Mouse (Mus musculus): ENCODE results near the gene Pard6b.

Gene Pard6b

GRCm38 (mm10) chr2:168127767-168128166, 47.0 kb downstream of the Pard6b start:
- DNase-seq (ENCODE audit: low read depth, low spot score): no peak

DNA sequence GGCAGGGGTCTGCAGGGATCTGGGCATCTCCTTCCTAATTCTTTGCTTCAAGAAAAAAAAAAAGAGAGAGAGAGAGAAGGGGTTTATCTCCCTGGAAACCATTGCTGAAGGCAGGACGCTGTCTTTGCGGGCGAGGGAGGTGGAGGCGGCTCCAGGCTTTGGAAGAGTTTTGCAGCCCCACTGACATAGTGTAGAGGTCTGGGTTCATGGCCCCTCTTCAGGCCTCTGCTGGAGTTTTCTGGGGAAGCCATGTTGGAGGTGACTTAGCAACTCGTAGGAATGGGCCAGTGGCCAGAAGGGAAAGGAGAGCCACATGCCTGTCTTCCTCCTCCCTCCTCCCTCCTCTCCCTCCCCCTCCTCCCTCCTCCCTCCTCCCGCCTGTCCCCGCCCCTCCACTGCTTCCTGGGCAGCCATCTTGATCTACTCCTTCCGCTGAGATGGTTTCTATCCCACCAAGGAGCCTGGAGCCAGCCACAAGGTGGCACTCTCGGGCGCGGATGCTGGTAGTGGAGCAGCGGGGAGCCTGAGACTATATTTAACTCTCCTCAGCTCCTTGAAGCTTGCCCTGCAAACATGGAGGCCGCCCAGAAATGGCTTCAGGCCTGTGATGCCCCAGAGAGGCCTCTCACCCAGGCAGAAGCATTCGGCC, 47.5 kb downstream of the Pard6b start:
- DNase-seq (ENCODE audit: low read depth, low spot score): peak; percentile 84

DNA sequence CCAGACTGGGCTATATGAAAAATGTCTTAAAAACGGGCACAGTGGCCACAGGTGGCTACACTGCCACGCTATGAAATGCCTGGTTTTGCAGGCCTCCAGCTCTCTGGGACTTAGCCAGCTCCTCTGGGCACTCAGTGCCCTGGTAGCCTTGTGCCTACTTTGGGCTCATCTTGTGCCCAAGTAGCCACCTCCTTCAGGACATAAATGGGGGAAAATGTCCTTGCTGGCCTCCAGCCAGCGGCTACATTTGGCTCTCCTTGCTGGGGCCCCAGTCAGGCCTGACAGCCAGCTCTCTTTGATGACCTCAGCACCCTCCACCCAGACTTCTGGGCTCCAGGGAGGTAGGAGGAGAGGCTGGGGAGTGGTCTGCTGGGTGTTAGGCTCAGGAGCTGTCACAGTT, 49.2 kb downstream of the Pard6b start:
- DNase-seq (ENCODE audit: low read depth, low spot score): no peak

DNA sequence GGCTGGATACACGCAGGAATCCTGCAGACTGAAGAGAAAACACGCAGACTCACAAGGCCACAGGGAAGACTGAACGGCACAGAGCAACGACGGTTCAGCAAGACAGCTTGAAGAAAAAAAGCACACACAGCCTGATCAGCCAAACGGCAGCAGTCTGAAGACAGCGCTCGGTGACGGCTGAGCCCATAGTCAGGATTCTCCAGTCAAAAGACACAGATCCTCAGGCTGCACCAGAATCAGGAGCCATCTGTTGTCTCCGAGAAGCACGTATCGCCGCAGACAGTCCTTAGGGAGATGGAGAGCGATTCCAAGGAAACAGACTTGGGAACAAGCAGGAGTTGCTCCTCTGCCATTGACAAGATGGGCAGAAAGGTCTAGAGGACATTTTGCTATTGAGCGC, 56.4 kb downstream of the Pard6b start:
- DNase-seq (ENCODE audit: low read depth, low spot score): no peak

DNA sequence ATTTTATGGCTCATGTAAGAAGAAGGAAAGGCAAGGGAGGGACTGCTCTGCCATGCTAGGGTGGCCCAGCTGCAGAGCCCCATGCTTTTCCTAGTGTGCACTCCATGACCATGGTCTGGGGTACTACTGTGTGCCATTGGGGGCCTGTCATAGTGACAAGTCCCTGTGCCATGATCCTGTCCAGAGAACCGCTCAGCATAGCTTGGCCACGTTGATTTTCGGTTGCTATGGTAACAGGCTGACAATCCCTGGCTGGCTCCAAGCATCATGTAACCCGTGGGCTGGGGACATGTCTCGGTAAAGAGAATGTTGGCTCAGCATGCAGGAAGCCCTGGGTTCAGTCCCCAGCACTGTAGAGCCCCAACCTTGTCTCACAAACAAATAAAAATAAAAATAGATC, 63.0 kb downstream of the Pard6b start:
- no peak for DNase-seq (ENCODE audit: low read depth, low spot score)

DNA sequence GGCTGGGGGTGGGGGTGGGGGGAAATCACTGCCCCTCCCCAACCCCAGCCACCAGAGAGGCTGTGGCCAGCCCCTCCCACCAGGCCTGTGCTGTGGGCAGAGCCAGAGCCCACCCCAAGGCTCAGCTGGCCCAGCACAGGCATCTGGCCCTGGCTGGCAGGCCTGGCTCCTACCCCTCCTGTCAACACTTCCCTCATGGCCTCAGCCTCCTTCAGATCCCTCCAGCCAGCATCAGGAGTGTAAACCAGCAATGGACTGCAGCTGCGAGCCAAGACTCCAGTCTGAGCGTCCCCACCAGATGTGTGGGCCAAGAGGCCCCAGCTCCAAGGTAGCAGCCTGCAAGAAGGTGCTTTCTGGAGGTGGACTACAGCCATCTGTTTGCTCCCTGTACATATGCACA, 64.6 kb downstream of the Pard6b start:
- no peak for DNase-seq (ENCODE audit: low read depth, low spot score)

- DNase-seq (ENCODE audit: low read depth, low spot score): no peak
These were observed 67.1 kb downstream of the Pard6b start for GRCm38 (mm10) chr2:168147722-168148432.

GRCm38 (mm10) chr2:168149241-168149640, 68.4 kb downstream of the Pard6b start:
- no peak for DNase-seq (ENCODE audit: low read depth, low spot score)

All from CD4-positive helper T cell, adult 2 months (primary cell).